Comparison of ENCODE assay signal across 25 mouse cellular contexts in genomic region chr5:85793148-85793547, GRCm38 (mm10).
A peak's percentile ranks its signal among the peaks of the same experiment; 100 is the strongest.
DNase-seq lines count a peak whose midpoint lies in the region; ATAC-seq and TF ChIP-seq lines count a peak whose summit lies in the region.
"Had no signal": no experiment of that assay in that cellular context is flagged by ENCODE, and none has a peak within 500 bp of the region (broad histone marks: within the 10 kb centered on the region; RNA-seq: fewer than 3 reads in every experiment).

No protein-coding gene starts in this region.

- TF ChIP-seq POLR2A in brain, embryonic 14.5 days (IDR thresholded peaks at IDR 0.05; ENCODE audit: borderline replicate concordance, extremely low read depth, insufficient read depth, insufficient read length, poor library complexity, severe bottlenecking), result no peak

- 33% methylated on average over 4 of the region's 4 CpGs for WGBS in forebrain, embryonic 12.5 days
- 29% methylated on average over 4 of the region's 4 CpGs for WGBS in forebrain, postnatal 0 days
- 60% methylated on average over 4 of the region's 4 CpGs for WGBS in midbrain, embryonic 12.5 days
- 59% methylated on average over 4 of the region's 4 CpGs for WGBS in midbrain, embryonic 15.5 days
- WGBS in intestine, embryonic 15.5 days, result 82% methylated on average over 4 of the region's 4 CpGs

- no peak for TF ChIP-seq CTCF in forebrain, postnatal 0 days (IDR thresholded peaks at IDR 0.05; ENCODE audit: low read depth)
- TF ChIP-seq CTCF in brain, embryonic 14.5 days (IDR thresholded peaks at IDR 0.05; ENCODE audit: borderline replicate concordance, extremely low read depth, insufficient read depth, insufficient read length), result no peak

- H3K9me3 ChIP-seq in forebrain, embryonic 12.5 days, result peaks cover 4% of the 10 kb centered on the region; the same call in 1 of the 2 replicates
- no peaks in the 10 kb centered on the region for H3K9me3 ChIP-seq in forebrain, postnatal 0 days (ENCODE audit: low read length)
- H3K9me3 ChIP-seq in midbrain, embryonic 12.5 days, result no peaks in the 10 kb centered on the region
- no peaks in the 10 kb centered on the region for H3K9me3 ChIP-seq in midbrain, embryonic 15.5 days
- no peaks in the 10 kb centered on the region for H3K9me3 ChIP-seq in intestine, embryonic 15.5 days
- H3K9me3 ChIP-seq: embryonic facial prominence, embryonic 13.5 days; embryonic facial prominence, embryonic 15.5 days; forebrain, embryonic 10.5 days had no signal

- H3K36me3 ChIP-seq in forebrain, embryonic 12.5 days (replicated peaks), result no peaks in the 10 kb centered on the region
- H3K36me3 ChIP-seq in forebrain, postnatal 0 days (ENCODE audit: insufficient read depth), result no peaks in the 10 kb centered on the region
- H3K36me3 ChIP-seq in midbrain, embryonic 12.5 days, result no peaks in the 10 kb centered on the region
- H3K36me3 ChIP-seq in midbrain, embryonic 15.5 days (replicated peaks), result no peaks in the 10 kb centered on the region
- H3K36me3 ChIP-seq in intestine, embryonic 15.5 days, result no peaks in the 10 kb centered on the region
- H3K36me3 ChIP-seq: embryonic facial prominence, embryonic 13.5 days; embryonic facial prominence, embryonic 15.5 days; forebrain, embryonic 10.5 days had no signal

- H3K4me1 ChIP-seq in forebrain, embryonic 12.5 days, result no peaks in the 10 kb centered on the region
- H3K4me1 ChIP-seq in forebrain, postnatal 0 days (ENCODE audit: insufficient read depth), result no peaks in the 10 kb centered on the region
- H3K4me1 ChIP-seq in midbrain, embryonic 12.5 days, result 0 out of 2 replicates have a peak, but pooled peaks cover 3% of the 10 kb centered on the region
- H3K4me1 ChIP-seq in midbrain, embryonic 15.5 days, result no peaks in the 10 kb centered on the region
- H3K4me1 ChIP-seq in intestine, embryonic 15.5 days (replicated peaks), result no peaks in the 10 kb centered on the region
- H3K4me1 ChIP-seq: embryonic facial prominence, embryonic 13.5 days; embryonic facial prominence, embryonic 15.5 days; forebrain, embryonic 10.5 days had no signal

- no peak overlapping the region for H3K4me2 ChIP-seq in forebrain, embryonic 12.5 days
- H3K4me2 ChIP-seq in forebrain, postnatal 0 days (ENCODE audit: low read depth), result no peak overlapping the region
- no peak overlapping the region for H3K4me2 ChIP-seq in midbrain, embryonic 12.5 days (replicated peaks)
- H3K4me2 ChIP-seq in midbrain, embryonic 15.5 days, result no peak overlapping the region
- H3K4me2 ChIP-seq in intestine, embryonic 15.5 days (replicated peaks), result no peak overlapping the region
- H3K4me2 ChIP-seq: embryonic facial prominence, embryonic 13.5 days; embryonic facial prominence, embryonic 15.5 days had no signal

- H3K27me3 ChIP-seq in forebrain, embryonic 12.5 days, result no peaks in the 10 kb centered on the region
- H3K27me3 ChIP-seq in forebrain, postnatal 0 days (ENCODE audit: insufficient read depth, low read length), result no peaks in the 10 kb centered on the region
- H3K27me3 ChIP-seq in midbrain, embryonic 12.5 days, result no peaks in the 10 kb centered on the region
- no peaks in the 10 kb centered on the region for H3K27me3 ChIP-seq in midbrain, embryonic 15.5 days (replicated peaks)
- H3K27me3 ChIP-seq in intestine, embryonic 15.5 days (replicated peaks), result no peaks in the 10 kb centered on the region
- H3K27me3 ChIP-seq: embryonic facial prominence, embryonic 13.5 days; embryonic facial prominence, embryonic 15.5 days had no signal

- H3K4me3 ChIP-seq in forebrain, embryonic 12.5 days (replicated peaks), result no peak overlapping the region
- H3K4me3 ChIP-seq in forebrain, postnatal 0 days (ENCODE audit: low read depth, low read length), result no peak overlapping the region
- H3K4me3 ChIP-seq in midbrain, embryonic 12.5 days, result no peak overlapping the region
- H3K4me3 ChIP-seq in midbrain, embryonic 15.5 days, result no peak overlapping the region
- H3K4me3 ChIP-seq in intestine, embryonic 15.5 days (replicated peaks), result no peak overlapping the region
- H3K4me3 ChIP-seq: embryonic facial prominence, embryonic 13.5 days; embryonic facial prominence, embryonic 15.5 days; erythroblast, embryonic 14.5 days; forebrain, embryonic 10.5 days had no signal

- no peak overlapping the region for H3K9ac ChIP-seq in forebrain, embryonic 12.5 days
- no peak overlapping the region for H3K9ac ChIP-seq in forebrain, postnatal 0 days
- H3K9ac ChIP-seq in midbrain, embryonic 12.5 days (replicated peaks), result no peak overlapping the region
- no peak overlapping the region for H3K9ac ChIP-seq in midbrain, embryonic 15.5 days
- H3K9ac ChIP-seq in intestine, embryonic 15.5 days, result no peak overlapping the region
- H3K9ac ChIP-seq: embryonic facial prominence, embryonic 13.5 days; embryonic facial prominence, embryonic 15.5 days had no signal

- no peak overlapping the region for H3K27ac ChIP-seq in forebrain, embryonic 12.5 days
- no peak overlapping the region for H3K27ac ChIP-seq in forebrain, postnatal 0 days (ENCODE audit: low read depth, low read length)
- no peak overlapping the region for H3K27ac ChIP-seq in midbrain, embryonic 12.5 days (replicated peaks)
- H3K27ac ChIP-seq in midbrain, embryonic 15.5 days, result no peak overlapping the region
- H3K27ac ChIP-seq in intestine, embryonic 15.5 days, result no peak overlapping the region
- H3K27ac ChIP-seq: embryonic facial prominence, embryonic 13.5 days; embryonic facial prominence, embryonic 15.5 days; forebrain, embryonic 10.5 days had no signal

- no peak for DNase-seq in forebrain, postnatal 0 days
- peak; percentile 36 for DNase-seq in brain, embryonic 14.5 days (ENCODE audit: low read depth)
- DNase-seq in retina, postnatal 1 day, result peak; percentile 70
- no peak for DNase-seq in spleen, postnatal 14 days (ENCODE audit: low spot score in 2 of 2)
- DNase-seq: adrenal gland, adult 8-10 months; adrenal gland, postnatal 14 days; adrenal gland, postnatal 36 days; cerebellum, adult 11 months; cerebellum, adult 18-20 months; cerebellum, adult 8-10 months; cerebellum, adult 9-11 months; cerebellum, postnatal 14 days; cerebellum, postnatal 36 days; embryo, embryonic 11 days had no signal

- peak; percentile 45; the same call in 1 of the 2 replicates for ATAC-seq in forebrain, embryonic 12.5 days (ENCODE audit: low FRiP score)
- no peak for ATAC-seq in forebrain, postnatal 0 days
- peak; percentile 19; the same call in 1 of the 2 replicates for ATAC-seq in midbrain, embryonic 12.5 days (ENCODE audit: low FRiP score, low read depth)
- no peak for ATAC-seq in midbrain, embryonic 15.5 days (replicated peaks)
- no peak for ATAC-seq in intestine, embryonic 15.5 days
- ATAC-seq: activated CD4-positive, CD25-positive, alpha-beta regulatory T cell, adult 4 months; forebrain, embryonic 14.5 days; Patski had no signal

Comparison
In these comparisons a context has a peak if more than half of its experiments do, and no peak if none do; other contexts are left out.
1. ATAC-seq: peak in forebrain, embryonic 12.5 days (single experiment) and midbrain, embryonic 12.5 days (single experiment); none in forebrain, postnatal 0 days (single experiment), midbrain, embryonic 15.5 days (single experiment) and intestine, embryonic 15.5 days (single experiment).
2. DNase-seq: peak in brain, embryonic 14.5 days (single experiment) and retina, postnatal 1 day (single experiment); none in forebrain, postnatal 0 days (single experiment) and spleen, postnatal 14 days (0 of 2).